9 mouse cellular contexts compared by ENCODE assay signal in the genomic region with DNA sequence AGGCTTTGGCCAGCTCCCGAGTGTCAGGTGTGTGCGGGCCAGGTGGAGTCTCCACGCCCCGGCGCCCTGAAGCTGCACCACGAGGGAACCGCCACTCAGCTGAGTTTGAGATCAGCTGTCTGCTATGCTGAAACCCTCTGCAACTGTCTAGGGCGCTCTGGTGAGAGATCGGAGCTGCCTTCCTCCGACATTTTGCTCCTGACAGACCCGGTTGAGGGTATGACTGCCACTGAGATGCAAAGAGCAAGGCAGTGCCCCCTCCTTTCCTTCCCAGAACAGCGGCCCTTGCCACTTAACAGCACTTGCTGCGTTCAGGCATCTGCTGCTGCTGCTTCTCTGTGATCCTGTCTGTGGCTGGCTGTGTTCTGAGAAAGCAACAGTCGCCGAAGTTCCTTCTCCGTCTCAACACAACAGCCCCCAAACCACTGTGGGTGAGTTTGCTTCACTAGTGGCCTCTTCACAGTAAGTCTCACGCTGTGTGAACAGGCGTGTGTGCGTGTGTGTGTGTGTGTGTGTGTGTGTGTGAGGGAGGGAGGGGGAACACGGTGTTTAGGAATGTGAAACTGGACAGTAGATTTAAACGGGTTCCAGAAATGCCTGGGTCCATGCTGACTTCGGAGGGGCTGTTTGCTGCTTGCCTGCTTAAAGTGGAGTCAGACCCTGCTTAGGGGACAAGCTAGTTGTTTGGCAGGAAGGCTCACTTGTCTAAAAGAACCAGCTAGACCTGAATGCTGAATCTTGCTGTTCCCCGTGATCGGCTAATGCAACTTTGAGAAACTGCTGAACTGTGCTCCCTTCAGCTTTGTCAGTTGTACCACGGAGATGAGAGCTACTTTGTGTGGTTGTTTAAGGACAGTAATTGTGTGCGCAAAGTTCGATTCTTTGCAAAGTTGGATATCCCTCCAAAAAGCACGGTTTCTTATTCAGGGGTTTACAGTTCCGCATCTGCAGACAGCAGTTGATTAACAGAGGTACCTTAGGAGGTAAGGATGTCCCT.
DNase-seq lines count a peak whose midpoint lies in the region; ATAC-seq and TF ChIP-seq lines count a peak whose summit lies in the region.
"Had no signal": no experiment of that assay in that cellular context is flagged by ENCODE, and none has a peak within 500 bp of the region (broad histone marks: within the 10 kb centered on the region; RNA-seq: fewer than 3 reads in every experiment).

No protein-coding gene starts in this region.

- peak overlapping the region; percentile 38 for H3K4me3 ChIP-seq in heart, adult 2 months
- H3K4me3 ChIP-seq in intestine, embryonic 16.5 days (ENCODE audit: low read length), result peak overlapping the region; percentile 41

- no peaks in the 10 kb centered on the region; the same call in 1 of the 2 replicates for H3K4me1 ChIP-seq in heart, adult 2 months (ENCODE audit: control insufficient read depth, insufficient read depth, low read length)
- peaks cover 3% of the 10 kb centered on the region; the same call in 1 of the 2 replicates for H3K4me1 ChIP-seq in intestine, embryonic 16.5 days (ENCODE audit: control insufficient read depth, insufficient read depth, low read length)

- H3K4me2 ChIP-seq in intestine, embryonic 16.5 days (ENCODE audit: low read depth, low read length), result peak overlapping the region; percentile 77

- no peak for TF ChIP-seq CTCF in heart, adult 2 months (IDR thresholded peaks at IDR 0.05)

- WGBS in heart, adult 2 months, result 18% methylated on average over 29 of the region's 29 CpGs
- WGBS in intestine, embryonic 16.5 days, result 19% methylated on average over 29 of the region's 29 CpGs

- H3K79me2 ChIP-seq in heart, adult 2 months (replicated peaks; ENCODE audit: control insufficient read depth, insufficient read depth, low read length), result no peaks in the 10 kb centered on the region

- peak; percentile 34; the same call in 1 of the 2 replicates for TF ChIP-seq POLR2A in heart, adult 2 months (IDR thresholded peaks at IDR 0.05; ENCODE audit: insufficient read depth, low read depth, low read length)

- H3K27ac ChIP-seq in heart, adult 2 months, result peak overlapping the region; percentile 52
- no peak overlapping the region for H3K27ac ChIP-seq in intestine, embryonic 16.5 days (ENCODE audit: low read length)
- H3K27ac ChIP-seq: macrophage had no signal

- H3K9ac ChIP-seq in heart, adult 2 months (ENCODE audit: low read depth, low read length), result peak overlapping the region; percentile 32
- peak overlapping the region; percentile 56 for H3K9ac ChIP-seq in intestine, embryonic 16.5 days (ENCODE audit: low read depth, low read length)

- intact Hi-C loops in heart, adult 2 months (cut with DNase I), result no loop called here

- H3K27me3 ChIP-seq in heart, adult 2 months (ENCODE audit: control insufficient read depth, insufficient read depth, low read length), result no peaks in the 10 kb centered on the region
- H3K27me3 ChIP-seq in intestine, embryonic 16.5 days (replicated peaks; ENCODE audit: control insufficient read depth, insufficient read depth, low read length), result no peaks in the 10 kb centered on the region

- H3K36me3 ChIP-seq in heart, adult 2 months (ENCODE audit: control insufficient read depth, insufficient read depth, low read length), result no peaks in the 10 kb centered on the region
- H3K36me3 ChIP-seq in intestine, embryonic 16.5 days (ENCODE audit: control insufficient read depth, insufficient read depth, low read length), result no peaks in the 10 kb centered on the region

- peak; percentile 84 for ATAC-seq in intestine, embryonic 16.5 days

- DNase-seq in right cerebral cortex, adult 18-20 months, result peak; percentile 25
- no peak for DNase-seq in right cerebral cortex, postnatal 36 days (ENCODE audit: low spot score in 2 of 2)
- DNase-seq in cerebellum, postnatal 25 days, result peak; percentile 56 to 65
- DNase-seq in heart, adult 2 months, result peak; percentile 39 to 54
- peak; percentile 3 for DNase-seq in lung, postnatal 10 days
- peak; percentile 11 for DNase-seq in retina, adult 2 months (ENCODE audit: low read depth, low spot score)
- DNase-seq in left cerebral cortex, adult 8-10 months (ENCODE audit: low spot score in 2 of 2), result no peak

- no peak for TF ChIP-seq EP300 in heart, adult 2 months (IDR thresholded peaks at IDR 0.05; ENCODE audit: insufficient read depth, low read depth, low read length)

- H3K9me3 ChIP-seq in intestine, embryonic 16.5 days (ENCODE audit: control insufficient read depth, low read length), result no peaks in the 10 kb centered on the region

Comparison
In these comparisons a context has a peak if more than half of its experiments do, and no peak if none do; other contexts are left out.
1. DNase-seq: peak in right cerebral cortex, adult 18-20 months (single experiment), cerebellum, postnatal 25 days (2 of 2), heart, adult 2 months (2 of 2), lung, postnatal 10 days (single experiment) and retina, adult 2 months (single experiment); none in right cerebral cortex, postnatal 36 days (0 of 2) and left cerebral cortex, adult 8-10 months (0 of 2).